Mouse (Mus musculus) ES-E14 (cell line): ENCODE measurements around the gene Olfr792.

Experiments used
- CHD2 ChIP-seq: IDR thresholded peaks from 2 replicates; pipeline ENCODE4 v1.6.1; 2014; ENCODE audit warnings: mild to moderate bottlenecking, low read depth, low read length, inconsistent platforms
- MAFK ChIP-seq: IDR thresholded peaks from 2 replicates; pipeline ENCODE4 v1.6.1; 2014; ENCODE audit warnings: mild to moderate bottlenecking, low read depth, low read length, inconsistent platforms; ENCODE audit not compliant: insufficient read depth

DNA sequence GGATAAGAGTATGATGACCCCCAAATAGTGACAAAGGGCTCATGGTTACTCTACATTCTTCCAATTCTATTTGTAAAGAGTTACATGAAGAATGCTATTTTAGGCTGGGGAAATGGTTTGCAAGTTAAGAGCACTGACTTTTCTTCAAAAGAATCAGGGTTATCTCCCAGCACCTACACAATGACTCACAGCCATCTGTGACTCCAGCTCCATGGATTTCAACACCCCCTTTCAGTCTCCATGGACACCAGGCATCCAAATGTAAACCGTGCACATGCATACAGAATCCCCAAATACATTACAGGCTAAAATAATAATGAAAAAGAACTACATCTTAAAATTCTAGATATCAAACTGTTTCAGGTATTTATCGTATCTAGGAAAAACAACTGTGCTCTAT is 48.9 kb upstream of the Olfr792 start:
- TF ChIP-seq MAFK (no peak), CHD2 (no peak)
